Mouse (Mus musculus) inflammation-experienced regulatory T-cells, adult 16 weeks (primary cell): Measurements from ENCODE around the gene Sppl3. TPM values are rescaled to one million over a fixed set of nuclear protein-coding genes. Genes with fewer than 3 reads are reported as not detected.

Experiments
- polyA plus RNA-seq: library from polyadenylated mRNA; unstranded; fragments of 100-300 nt; shearing (Covaris generic); gene quantifications from one replicate; pipeline ENCODE4 v1.2.1, GENCODE M21; 2017

Sppl3 gene
- 3.0 TPM for polyA plus RNA-seq

DNA sequence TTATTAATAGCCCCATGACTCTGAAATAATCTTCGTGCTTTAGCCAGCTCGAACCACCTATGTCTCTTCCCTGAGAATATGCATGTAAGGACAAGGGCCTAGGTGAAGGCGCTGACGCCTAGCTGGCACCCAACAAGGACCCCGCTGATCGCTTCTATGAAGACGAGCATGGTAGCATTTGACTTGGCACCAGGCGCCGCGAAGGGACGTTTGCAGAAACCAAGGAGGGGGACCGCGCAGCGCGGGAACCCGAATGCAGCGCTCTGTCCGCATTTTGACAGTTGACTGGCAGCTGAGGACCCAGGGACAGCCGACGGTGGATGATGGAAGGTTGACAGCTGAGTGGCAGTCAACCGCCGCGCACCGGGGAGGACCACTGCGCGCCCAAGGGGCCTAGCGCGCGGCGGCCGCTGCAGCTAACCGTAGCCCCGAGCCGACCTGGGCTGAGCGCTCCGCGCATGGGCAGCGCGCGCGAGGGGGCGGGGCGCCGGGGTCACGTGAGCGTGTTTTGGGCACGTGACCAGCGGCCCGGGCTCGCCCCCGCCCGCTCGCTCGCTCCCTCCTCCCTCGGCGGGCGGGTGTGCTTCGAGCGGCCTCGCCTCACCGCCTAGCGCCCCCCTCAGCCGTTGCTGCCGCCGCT, at the start of gene Sppl3:
Gene Sppl3 (plus strand): TSS at position 561 of the 640 bp plus-strand sequence.

DNA sequence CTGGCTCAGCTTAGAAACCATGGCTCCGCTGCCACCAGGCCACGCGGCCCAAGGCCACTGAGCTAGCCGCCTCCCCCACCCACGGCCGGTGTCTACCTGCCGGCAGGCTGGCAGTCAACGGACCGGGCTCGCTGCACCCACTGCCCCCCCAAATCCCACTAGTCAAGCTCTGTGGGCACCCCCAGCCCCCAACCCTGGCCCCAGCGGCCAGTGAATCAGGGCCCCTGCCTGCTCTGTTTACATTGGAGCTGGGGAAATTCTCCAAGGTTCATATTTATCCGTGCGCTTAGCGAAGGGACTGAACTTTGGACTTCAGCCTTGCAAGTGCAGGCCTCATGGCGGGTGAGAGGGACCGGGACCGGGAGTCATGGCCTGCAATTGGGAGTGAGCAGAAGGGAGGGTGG, 40.1 kb upstream of the Sppl3 start, which contains the start of gene Hnf1a:
Gene Hnf1a (minus strand): TSS at position 271 of the 404 bp plus-strand sequence.

GRCm38 (mm10) chr5:115098195-115098594, 87.3 kb downstream of the Sppl3 start, which contains the start of gene Gm10401:
Gm10401 (minus strand) TSS chr5:115098295.

DNA sequence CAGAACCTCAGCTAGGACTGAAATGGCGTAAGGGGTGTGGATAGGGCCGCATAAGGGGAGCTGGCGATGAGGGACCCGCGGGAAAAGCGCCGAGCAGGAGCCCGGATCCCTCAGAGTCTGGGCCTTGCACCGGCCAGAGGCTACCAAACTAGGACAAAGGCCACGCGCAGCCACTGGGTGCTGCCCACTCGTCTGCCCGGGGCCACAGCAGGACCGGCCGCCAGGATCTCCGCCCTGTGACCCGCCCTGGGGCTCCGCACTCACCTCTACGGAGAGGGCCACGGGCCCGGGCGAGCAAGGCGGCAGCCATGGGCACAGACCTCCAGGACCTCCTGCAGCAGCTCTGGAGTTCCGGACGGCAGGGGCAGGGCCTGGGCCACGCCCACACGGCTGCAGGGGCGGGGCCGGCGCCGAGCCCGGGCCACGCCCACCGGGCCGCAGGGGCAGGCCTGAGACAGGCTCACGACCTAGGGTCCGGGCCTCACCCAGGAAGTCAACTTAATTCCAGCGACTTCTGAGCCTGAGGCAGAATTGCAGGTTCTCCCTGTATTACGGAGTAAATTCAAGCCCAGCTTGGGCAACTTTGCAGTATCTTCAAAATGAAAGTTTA, 108.1 kb downstream of the Sppl3 start, which contains the start of gene Acads:
Gene Acads (minus strand): TSS at position 386 of the 610 bp plus-strand sequence.

GRCm38 (mm10) chr5:115134234-115135165, 123.6 kb downstream of the Sppl3 start, which contains the start of gene Unc119b:
Unc119b (minus strand) TSS chr5:115134975.

Other genes starting within 250 kb of the Sppl3 start
- gene Ankrd13a, start 236.5 kb upstream of the Sppl3 start, polyA plus RNA-seq = 12.2 TPM
- 130 TPM for gene Git2, start 235.6 kb upstream of the Sppl3 start, polyA plus RNA-seq
- gene 1500011B03Rik, start 187.7 kb upstream of the Sppl3 start, polyA plus RNA-seq = 77.5 TPM
- not detected for gene 4930519G04Rik, start 157.5 kb upstream of the Sppl3 start, polyA plus RNA-seq
- gene Gm9936, start 152.5 kb upstream of the Sppl3 start, polyA plus RNA-seq = not detected
- 12.2 TPM for gene Oasl2, start 114.2 kb upstream of the Sppl3 start, polyA plus RNA-seq
- 5.3 TPM for gene Oasl1, start 87.9 kb upstream of the Sppl3 start, polyA plus RNA-seq
- gene 2210016L21Rik, start 69.0 kb upstream of the Sppl3 start, polyA plus RNA-seq = 65.2 TPM
- not detected for gene Hnf1a, start 40.0 kb upstream of the Sppl3 start, polyA plus RNA-seq
- 2.6 TPM for gene Gm10401, start 87.2 kb downstream of the Sppl3 start, polyA plus RNA-seq
- 41.4 TPM for gene Acads, start 108.2 kb downstream of the Sppl3 start, polyA plus RNA-seq
- 56.8 TPM for gene Unc119b, start 123.8 kb downstream of the Sppl3 start, polyA plus RNA-seq
- 67.1 TPM for gene Mlec, start 147.0 kb downstream of the Sppl3 start, polyA plus RNA-seq
- gene Cabp1, start 183.2 kb downstream of the Sppl3 start, polyA plus RNA-seq = not detected
- 121 TPM for gene Pop5, start 224.7 kb downstream of the Sppl3 start, polyA plus RNA-seq